Mouse (Mus musculus): ENCODE results near the gene Ephb2. TPM values are rescaled to one million over a fixed set of nuclear protein-coding genes. Genes with fewer than 3 reads are reported as not detected.

Ephb2 gene
- total RNA-seq, 2 experiments from 2014 or later: 14.9 to 16.1 TPM

DNA sequence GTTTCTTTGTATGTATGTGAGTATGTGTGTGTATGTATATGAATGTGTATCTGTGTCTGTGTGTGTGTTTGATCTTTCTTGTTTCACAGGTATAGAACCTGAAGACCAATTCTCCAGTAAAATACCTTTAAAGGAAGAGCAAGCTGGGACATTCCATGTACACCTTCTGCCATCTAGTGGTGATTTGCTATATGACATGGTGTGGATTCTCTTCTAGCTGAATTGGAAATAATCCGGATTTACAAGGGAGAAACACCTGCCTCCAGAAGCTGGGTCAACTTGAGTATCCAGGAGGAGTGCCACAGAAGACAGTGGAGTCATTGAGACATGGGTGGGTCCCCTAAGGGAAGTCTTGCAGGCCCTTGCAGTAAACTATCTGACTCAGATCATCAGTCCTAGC is 214.5 kb downstream of the Ephb2 start:
- peak; percentile 27 to 69 for DNase-seq (ENCODE audit: low spot score in 2 of 2)

- no peak for DNase-seq (ENCODE audit: low spot score in 2 of 2)
Measured at GRCm38 (mm10) chr4:136613657-136614056, 222.1 kb downstream of the Ephb2 start.

DNA sequence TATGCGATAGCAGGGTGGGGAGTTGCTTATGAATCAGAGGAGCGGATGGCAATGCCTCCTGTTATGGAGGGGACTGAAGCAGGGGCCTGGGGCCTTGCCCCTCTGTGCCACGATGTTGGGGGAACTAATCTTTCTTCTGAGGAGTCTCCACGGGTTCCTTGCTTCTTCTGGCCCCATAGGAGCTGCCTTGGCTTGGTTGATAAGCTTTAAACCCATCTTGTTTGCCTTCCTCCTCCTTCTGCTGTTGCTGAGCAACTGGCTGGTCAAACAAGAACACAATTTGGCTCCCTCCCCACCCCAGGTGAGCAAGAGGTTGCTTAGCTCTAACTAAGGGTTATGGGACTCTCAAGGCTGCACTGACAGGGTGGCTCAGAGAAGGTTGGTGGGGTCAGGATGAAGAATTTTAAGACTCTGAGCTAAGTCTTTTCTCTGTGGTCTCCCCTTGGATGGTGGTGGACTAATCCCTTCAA is 225.4 kb downstream of the Ephb2 start, which contains the start of gene Tex46:
Gene Tex46 (plus strand): TSS at position 51 of the 470 bp plus-strand sequence.
- DNase-seq (ENCODE audit: low spot score in 2 of 2): no peak

DNA sequence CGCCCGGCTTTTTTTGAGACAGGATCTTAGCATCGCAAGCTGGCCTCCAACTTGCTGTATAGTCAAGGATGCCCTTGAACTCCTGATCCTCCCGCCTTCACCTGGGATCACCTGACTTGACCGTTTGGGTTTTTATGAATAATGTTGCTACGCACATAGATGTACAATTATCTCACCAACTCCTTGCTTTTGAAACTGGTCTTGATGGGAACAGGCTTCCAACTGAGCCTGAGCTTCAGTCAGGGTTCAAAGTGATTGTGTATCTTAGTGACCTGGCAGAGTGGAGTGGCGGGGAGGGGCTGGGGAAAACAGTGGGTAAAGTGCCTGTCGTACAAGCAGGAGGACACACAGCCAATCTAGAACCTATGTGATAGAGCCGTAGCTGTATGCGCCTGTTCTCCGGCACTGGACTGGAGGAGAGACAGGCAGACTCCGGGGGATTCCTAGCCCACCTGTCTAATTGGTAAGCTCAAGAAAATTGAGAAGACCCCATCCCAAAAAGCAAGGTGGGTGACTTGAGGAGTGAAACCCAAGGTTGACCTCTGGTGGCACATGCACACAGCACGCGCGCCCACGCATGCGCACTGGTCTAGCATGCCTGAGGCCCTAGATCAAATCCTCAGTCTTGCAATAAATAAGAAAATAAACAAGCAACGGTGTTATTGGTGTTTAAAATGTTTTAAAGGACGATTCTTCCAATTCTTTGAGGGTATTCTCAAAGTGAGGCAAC is 229.9 kb downstream of the Ephb2 start:
- DNase-seq (ENCODE audit: low spot score in 2 of 2): no peak

DNA sequence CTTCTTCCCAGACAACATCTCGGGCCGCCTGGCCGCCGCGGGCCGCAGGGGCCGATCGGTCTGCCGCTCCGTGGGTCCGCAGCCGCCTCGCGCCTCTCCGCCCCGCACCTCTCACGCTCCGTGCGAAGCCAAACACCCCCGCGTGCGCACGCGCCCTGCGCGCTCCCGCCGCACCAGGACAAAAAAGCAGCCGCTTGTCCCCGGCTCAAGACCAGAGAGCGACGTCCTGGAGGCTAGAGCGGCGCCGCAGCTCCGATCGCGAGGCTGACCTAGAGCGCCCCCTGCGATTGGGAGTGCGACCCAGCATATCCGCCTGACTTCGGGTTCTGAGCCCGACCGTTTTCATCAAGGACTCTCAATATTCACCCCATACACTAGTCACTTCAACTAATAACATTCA is 233.2 kb downstream of the Ephb2 start, which contains the start of gene Kdm1a:
Gene Kdm1a (minus strand): TSS at position 156 of the 400 bp plus-strand sequence.
- DNase-seq (ENCODE audit: low spot score in 2 of 2): peak; percentile 96 to 97

- peak; percentile 16 to 18 for DNase-seq (ENCODE audit: low spot score in 2 of 2)
Measured at GRCm38 (mm10) chr4:136602018-136602554, 233.7 kb downstream of the Ephb2 start.

GRCm38 (mm10) chr4:136601476-136601875 is 234.3 kb downstream of the Ephb2 start:
- peak; percentile 43 to 54 for DNase-seq (ENCODE audit: low spot score in 2 of 2)

GRCm38 (mm10) chr4:136600536-136600935 is 235.3 kb downstream of the Ephb2 start:
- no peak for DNase-seq (ENCODE audit: low spot score in 2 of 2)

GRCm38 (mm10) chr4:136599869-136600268 is 235.9 kb downstream of the Ephb2 start:
- DNase-seq (ENCODE audit: low spot score in 2 of 2): no peak

DNA sequence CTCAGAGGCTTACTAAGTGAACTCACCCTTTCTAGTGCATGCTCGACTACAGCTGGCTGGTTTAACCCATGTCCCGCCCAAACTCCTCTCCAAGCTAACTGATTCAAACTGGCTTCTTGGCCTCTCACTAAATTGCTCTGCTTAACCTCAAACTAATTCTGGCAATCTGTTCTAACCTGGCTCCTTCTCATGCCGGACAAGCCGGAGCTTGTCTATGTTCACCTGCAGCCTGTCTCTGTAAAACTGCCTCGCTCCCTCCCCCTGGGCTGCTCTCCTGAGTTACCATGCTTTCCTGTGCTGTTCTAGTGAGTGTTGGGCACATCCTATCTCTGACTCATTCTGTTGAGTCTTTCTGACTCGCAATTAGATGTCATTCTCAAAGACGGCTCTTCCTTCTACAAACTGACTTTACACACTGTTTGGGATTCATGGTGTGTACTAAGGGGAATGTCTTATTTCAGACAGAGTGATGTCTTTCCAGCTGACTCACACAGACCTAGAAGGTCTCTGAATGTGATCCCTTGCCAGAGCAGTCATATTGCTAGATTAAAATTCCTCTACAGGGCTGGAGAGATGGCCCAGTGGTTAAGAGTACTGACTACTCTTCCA is 237.4 kb downstream of the Ephb2 start:
- no peak for DNase-seq (ENCODE audit: low spot score in 2 of 2)

Small RNA genes lying within 50 kb of the gene (microRNA-seq; reads per million reads assigned to microRNA genes)
- 0 reads per million in 2 experiments for gene Gm22180

Other genes with a start within 250 kb of the Ephb2 start
- gene Kdm1a, start 233.3 kb downstream of the Ephb2 start, total RNA-seq (2021): 10 to 100 TPM; 88.7 to 93.5 TPM
- gene Tex46, start 225.6 kb downstream of the Ephb2 start, total RNA-seq (2021): not detected
- not detected for gene Lactbl1, start 213.4 kb downstream of the Ephb2 start, total RNA-seq (2021)
- gene C1qb, start 50.2 kb upstream of the Ephb2 start, total RNA-seq (2021): 10 to 100 TPM; 53.1 to 57.5 TPM
- 10 to 100 TPM; 37.8 to 44.8 TPM for gene C1qc, start 57.1 kb upstream of the Ephb2 start, total RNA-seq (2021)
- gene C1qa, start 62.8 kb upstream of the Ephb2 start, total RNA-seq (2021): 10 to 100 TPM; 50.6 to 53.6 TPM
- 1 to 10 TPM; 3.1 to 4.2 TPM for gene Epha8, start 120.8 kb upstream of the Ephb2 start, total RNA-seq (2021)
- gene Zbtb40, start 212.8 kb upstream of the Ephb2 start, total RNA-seq (2021): 10 to 100 TPM; 13.1 to 14.0 TPM

Data from left cerebral cortex, adult 18-20 months (tissue).